Mouse (Mus musculus): ENCODE results near the gene Chrdl1. TPM values are rescaled to one million over a fixed set of nuclear protein-coding genes. Genes with fewer than 3 reads are reported as not detected.

Gene Chrdl1
- polyA plus RNA-seq (2014; fragmentation: Nextera tagmentation; extraction: Ambion mirVana), result 29.1 and 34.8 TPM in 2 replicates

GRCm38 (mm10) chrX:143393791-143394369, at the start of gene Chrdl1:
Gene Chrdl1 (minus strand): TSS chrX:143394262.
- DNase-seq (ENCODE audit: low spot score) (peak; percentile 41), ATAC-seq (ENCODE audit: insufficient number of reproducible peaks, low FRiP score, low TSS enrichment, low read depth) (peak; percentile 57; the same call in 1 of the 2 replicates)
- Histone ChIP-seq H3K36me3 (ENCODE audit: control insufficient read depth, insufficient read depth, low read length) (no peaks in the 10 kb centered on the region), H3K4me1 (ENCODE audit: control insufficient read depth, insufficient read depth, low read length) (no peaks in the 10 kb centered on the region), H3K9me3 (ENCODE audit: control insufficient read depth, low read length) (no peaks in the 10 kb centered on the region), H3K9ac (ENCODE audit: low read length) (peak within 1 kb of the TSS; percentile 17; the same call in 1 of the 2 replicates), H3K27ac (replicated peaks; ENCODE audit: low read depth, low read length) (no peak within 1 kb of the TSS), H3K27me3 (ENCODE audit: control insufficient read depth, insufficient read depth, low read length) (peaks cover 12% of the 10 kb centered on the region), H3K4me2 (ENCODE audit: low read depth, severe bottlenecking) (peak within 1 kb of the TSS; percentile 44), H3K4me3 (ENCODE audit: low read depth, low read length) (peak within 1 kb of the TSS; percentile 40)
- whole genome bisulfite sequencing, result 12% methylated on average over 34 of the region's 37 CpGs

- Histone ChIP-seq H3K27ac (replicated peaks; ENCODE audit: low read depth, low read length) (no peak overlapping the region), H3K27me3 (ENCODE audit: control insufficient read depth, insufficient read depth, low read length) (0 out of 2 replicates have a peak, but pooled peaks cover 2% of the 10 kb centered on the region), H3K4me2 (ENCODE audit: low read depth, severe bottlenecking) (no peak overlapping the region), H3K4me3 (ENCODE audit: low read depth, low read length) (no peak overlapping the region), H3K36me3 (ENCODE audit: control insufficient read depth, insufficient read depth, low read length) (no peaks in the 10 kb centered on the region), H3K9me3 (ENCODE audit: control insufficient read depth, low read length) (no peaks in the 10 kb centered on the region), H3K4me1 (ENCODE audit: control insufficient read depth, insufficient read depth, low read length) (no peaks in the 10 kb centered on the region), H3K9ac (ENCODE audit: low read length) (no peak overlapping the region)
- 30% methylated on average over 4 of the region's 4 CpGs for WGBS
- ATAC-seq (ENCODE audit: insufficient number of reproducible peaks, low FRiP score, low TSS enrichment, low read depth) (0 out of 2 replicates have a peak, but pooled peaks have one; percentile 47), DNase-seq (ENCODE audit: low spot score) (no peak)
Measured at GRCm38 (mm10) chrX:143442638-143443037, 48.6 kb upstream of the Chrdl1 start.

GRCm38 (mm10) chrX:143404601-143405000, 10.5 kb upstream of the Chrdl1 start:
- no peak for DNase-seq (ENCODE audit: low spot score)
- no peak overlapping the region for H3K4me2 ChIP-seq (ENCODE audit: low read depth, severe bottlenecking)
- no peak overlapping the region; the same call in 1 of the 2 replicates for H3K27ac ChIP-seq (replicated peaks; ENCODE audit: low read depth, low read length)
- no peak overlapping the region for H3K4me3 ChIP-seq (ENCODE audit: low read depth, low read length)
- ATAC-seq (ENCODE audit: insufficient number of reproducible peaks, low FRiP score, low TSS enrichment, low read depth), result 0 out of 2 replicates have a peak, but pooled peaks have one; percentile 51
- H3K4me1 ChIP-seq (ENCODE audit: control insufficient read depth, insufficient read depth, low read length), result no peaks in the 10 kb centered on the region
- WGBS, result 59% methylated on average over 2 of the region's 2 CpGs
- H3K9ac ChIP-seq (ENCODE audit: low read length), result no peak overlapping the region
- no peaks in the 10 kb centered on the region for H3K9me3 ChIP-seq (ENCODE audit: control insufficient read depth, low read length)
- no peaks in the 10 kb centered on the region for H3K36me3 ChIP-seq (ENCODE audit: control insufficient read depth, insufficient read depth, low read length)
- H3K27me3 ChIP-seq (ENCODE audit: control insufficient read depth, insufficient read depth, low read length), result peaks cover 6% of the 10 kb centered on the region; the same call in 1 of the 2 replicates

- Histone ChIP-seq H3K4me2 (ENCODE audit: low read depth, severe bottlenecking) (no peak overlapping the region), H3K27me3 (ENCODE audit: control insufficient read depth, insufficient read depth, low read length) (no peaks in the 10 kb centered on the region), H3K4me1 (ENCODE audit: control insufficient read depth, insufficient read depth, low read length) (no peaks in the 10 kb centered on the region), H3K27ac (replicated peaks; ENCODE audit: low read depth, low read length) (no peak overlapping the region), H3K36me3 (ENCODE audit: control insufficient read depth, insufficient read depth, low read length) (no peaks in the 10 kb centered on the region), H3K4me3 (ENCODE audit: low read depth, low read length) (no peak overlapping the region), H3K9me3 (ENCODE audit: control insufficient read depth, low read length) (no peaks in the 10 kb centered on the region), H3K9ac (ENCODE audit: low read length) (no peak overlapping the region)
- DNase-seq (ENCODE audit: low spot score) (no peak), ATAC-seq (ENCODE audit: insufficient number of reproducible peaks, low FRiP score, low TSS enrichment, low read depth) (no peak)
- WGBS, result 75% methylated on average over 4 of the region's 4 CpGs
Measured at GRCm38 (mm10) chrX:143366256-143366959, 27.7 kb downstream of the Chrdl1 start.

GRCm38 (mm10) chrX:143347227-143347626, 46.8 kb downstream of the Chrdl1 start:
- Histone ChIP-seq H3K9ac (ENCODE audit: low read length) (no peak overlapping the region), H3K27ac (replicated peaks; ENCODE audit: low read depth, low read length) (no peak overlapping the region), H3K4me3 (ENCODE audit: low read depth, low read length) (no peak overlapping the region), H3K4me1 (ENCODE audit: control insufficient read depth, insufficient read depth, low read length) (no peaks in the 10 kb centered on the region), H3K9me3 (ENCODE audit: control insufficient read depth, low read length) (no peaks in the 10 kb centered on the region), H3K36me3 (ENCODE audit: control insufficient read depth, insufficient read depth, low read length) (no peaks in the 10 kb centered on the region), H3K4me2 (ENCODE audit: low read depth, severe bottlenecking) (no peak overlapping the region), H3K27me3 (ENCODE audit: control insufficient read depth, insufficient read depth, low read length) (no peaks in the 10 kb centered on the region; the same call in 1 of the 2 replicates)
- WGBS, result 48% methylated on average over 5 of the region's 5 CpGs
- DNase-seq (ENCODE audit: low spot score) (no peak), ATAC-seq (ENCODE audit: insufficient number of reproducible peaks, low FRiP score, low TSS enrichment, low read depth) (no peak)

- no peaks in the 10 kb centered on the region; the same call in 1 of the 2 replicates for H3K27me3 ChIP-seq (ENCODE audit: control insufficient read depth, insufficient read depth, low read length)
- H3K4me2 ChIP-seq (ENCODE audit: low read depth, severe bottlenecking), result no peak overlapping the region
- no peaks in the 10 kb centered on the region for H3K36me3 ChIP-seq (ENCODE audit: control insufficient read depth, insufficient read depth, low read length)
- H3K9me3 ChIP-seq (ENCODE audit: control insufficient read depth, low read length), result no peaks in the 10 kb centered on the region
- no peak overlapping the region for H3K4me3 ChIP-seq (ENCODE audit: low read depth, low read length)
- H3K27ac ChIP-seq (replicated peaks; ENCODE audit: low read depth, low read length), result no peak overlapping the region
- no peaks in the 10 kb centered on the region for H3K4me1 ChIP-seq (ENCODE audit: control insufficient read depth, insufficient read depth, low read length)
- DNase-seq (ENCODE audit: low spot score) (no peak), ATAC-seq (ENCODE audit: insufficient number of reproducible peaks, low FRiP score, low TSS enrichment, low read depth) (no peak)
- H3K9ac ChIP-seq (ENCODE audit: low read length), result no peak overlapping the region
- 59% methylated on average over 3 of the region's 3 CpGs for WGBS
Measured at GRCm38 (mm10) chrX:143346739-143347138, 47.3 kb downstream of the Chrdl1 start.

- Histone ChIP-seq H3K4me2 (ENCODE audit: low read depth, severe bottlenecking) (no peak overlapping the region), H3K27me3 (ENCODE audit: control insufficient read depth, insufficient read depth, low read length) (no peaks in the 10 kb centered on the region; the same call in 1 of the 2 replicates), H3K36me3 (ENCODE audit: control insufficient read depth, insufficient read depth, low read length) (no peaks in the 10 kb centered on the region), H3K4me3 (ENCODE audit: low read depth, low read length) (no peak overlapping the region), H3K9ac (ENCODE audit: low read length) (no peak overlapping the region), H3K27ac (replicated peaks; ENCODE audit: low read depth, low read length) (no peak overlapping the region; the same call in 1 of the 2 replicates), H3K9me3 (ENCODE audit: control insufficient read depth, low read length) (no peaks in the 10 kb centered on the region), H3K4me1 (ENCODE audit: control insufficient read depth, insufficient read depth, low read length) (no peaks in the 10 kb centered on the region)
- DNase-seq (ENCODE audit: low spot score) (peak; percentile 43), ATAC-seq (ENCODE audit: insufficient number of reproducible peaks, low FRiP score, low TSS enrichment, low read depth) (no peak)
- 58% methylated on average over 5 of the region's 5 CpGs for WGBS
Measured at GRCm38 (mm10) chrX:143344509-143345495, 49.3 kb downstream of the Chrdl1 start.

- no peaks in the 10 kb centered on the region for H3K4me1 ChIP-seq (ENCODE audit: control insufficient read depth, insufficient read depth, low read length)
- H3K27me3 ChIP-seq (ENCODE audit: control insufficient read depth, insufficient read depth, low read length), result 0 out of 2 replicates have a peak, but pooled peaks cover 2% of the 10 kb centered on the region
- DNase-seq (ENCODE audit: low spot score) (no peak), ATAC-seq (ENCODE audit: insufficient number of reproducible peaks, low FRiP score, low TSS enrichment, low read depth) (no peak)
- no peak overlapping the region for H3K4me2 ChIP-seq (ENCODE audit: low read depth, severe bottlenecking)
- no peaks in the 10 kb centered on the region for H3K9me3 ChIP-seq (ENCODE audit: control insufficient read depth, low read length)
- H3K36me3 ChIP-seq (ENCODE audit: control insufficient read depth, insufficient read depth, low read length), result no peaks in the 10 kb centered on the region
- 33% methylated on average over 4 of the region's 4 CpGs for WGBS
- H3K4me3 ChIP-seq (ENCODE audit: low read depth, low read length), result no peak overlapping the region
- H3K27ac ChIP-seq (replicated peaks; ENCODE audit: low read depth, low read length), result no peak overlapping the region
- no peak overlapping the region for H3K9ac ChIP-seq (ENCODE audit: low read length)
Measured at GRCm38 (mm10) chrX:143338156-143338555, 55.9 kb downstream of the Chrdl1 start.

Data from limb, embryonic 11.5 days (tissue).